Mouse (Mus musculus) E14TG2a.4 (cell line): ENCODE results near the gene Ankrd45.

Experiments used
- CTCF ChIP-seq: conservative IDR thresholded peaks from 2 replicates; pipeline ENCODE4 v1.5.1; 2014; ENCODE audit warnings: low read length
- NANOG ChIP-seq: IDR thresholded peaks from 2 replicates; pipeline ENCODE4 v1.6.1; 2014; ENCODE audit warnings: borderline replicate concordance, low read length, mixed read lengths

GRCm38 (mm10) chr1:161099721-161100405 is 42.6 kb upstream of the Ankrd45 start:
- no peak for TF ChIP-seq NANOG
- TF ChIP-seq CTCF = no peak
